Mouse (Mus musculus): ENCODE results near the gene Hyal1.

The Hyal1 gene

DNA sequence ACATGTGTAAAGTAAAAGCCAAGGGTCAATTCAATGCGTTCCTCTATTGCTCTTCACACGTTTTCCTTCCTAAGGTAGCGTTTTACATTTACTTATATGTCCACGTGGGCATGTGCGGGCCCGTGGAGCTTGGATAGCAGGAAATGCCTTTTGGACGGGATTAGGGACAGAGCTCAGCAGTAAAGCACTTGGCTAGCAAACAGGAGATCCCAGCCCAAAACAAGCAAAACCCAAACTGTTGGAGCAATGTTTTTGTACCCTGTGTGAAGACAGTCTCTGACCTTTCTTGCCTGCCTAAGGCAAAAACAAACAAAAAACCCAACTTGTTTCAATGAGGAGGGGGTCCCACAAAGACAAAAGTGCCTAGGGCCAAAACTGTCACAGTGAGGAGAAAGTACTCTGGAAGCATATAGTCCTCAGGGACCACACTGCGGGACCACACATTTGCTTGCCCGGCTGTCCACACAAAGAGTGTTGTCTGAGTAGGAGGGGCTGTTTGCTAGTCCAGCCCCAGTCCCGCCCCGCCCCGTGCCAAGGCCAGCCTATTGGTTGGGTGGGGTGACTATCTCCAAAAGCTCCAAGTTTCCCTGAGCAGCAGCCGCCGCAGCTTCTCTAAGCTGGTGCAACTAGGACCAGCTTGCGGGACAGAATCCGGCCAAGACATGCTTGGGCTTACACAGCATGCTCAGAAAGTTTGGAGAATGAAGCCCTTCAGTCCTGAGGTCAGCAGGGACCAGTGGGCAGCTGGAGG, at the start of gene Hyal1:
Gene Hyal1 (plus strand): TSS at position 571 of the 751 bp plus-strand sequence.
- no peak for DNase-seq

DNA sequence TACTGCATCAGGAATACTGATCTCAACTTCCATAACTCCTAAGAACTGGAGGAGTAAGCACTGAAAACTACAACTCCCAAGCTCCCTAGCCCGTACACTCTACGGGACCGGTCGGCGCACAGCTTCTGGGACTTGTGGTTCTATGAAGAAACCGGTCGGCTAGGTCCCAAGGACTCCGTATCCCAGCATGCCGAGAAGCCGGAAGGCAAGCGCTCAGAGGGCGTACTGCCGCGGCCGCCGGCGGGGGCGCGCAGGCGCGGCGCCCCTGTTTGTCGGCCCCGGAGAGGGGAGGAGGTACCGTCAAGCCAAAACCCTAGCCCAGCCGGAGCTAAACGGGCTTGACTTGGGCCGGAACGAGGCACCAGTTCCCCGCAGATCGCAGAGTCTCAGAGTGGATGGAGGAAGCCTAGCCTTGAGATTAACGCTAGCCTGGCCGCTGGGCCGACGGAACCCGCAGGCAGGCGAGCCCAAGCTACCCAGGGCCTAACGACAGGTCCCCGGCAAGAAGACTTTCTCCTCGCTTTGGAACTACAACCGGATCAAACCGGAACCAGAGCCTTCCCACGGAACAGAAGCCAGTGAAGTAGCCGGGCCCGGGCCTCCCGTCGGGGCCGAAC, 42.8 kb upstream of the Hyal1 start, which contains the start of gene Tmem115:
Gene Tmem115 (plus strand): TSS at position 155 of the 617 bp plus-strand sequence.
- peak; percentile 91 for DNase-seq

DNA sequence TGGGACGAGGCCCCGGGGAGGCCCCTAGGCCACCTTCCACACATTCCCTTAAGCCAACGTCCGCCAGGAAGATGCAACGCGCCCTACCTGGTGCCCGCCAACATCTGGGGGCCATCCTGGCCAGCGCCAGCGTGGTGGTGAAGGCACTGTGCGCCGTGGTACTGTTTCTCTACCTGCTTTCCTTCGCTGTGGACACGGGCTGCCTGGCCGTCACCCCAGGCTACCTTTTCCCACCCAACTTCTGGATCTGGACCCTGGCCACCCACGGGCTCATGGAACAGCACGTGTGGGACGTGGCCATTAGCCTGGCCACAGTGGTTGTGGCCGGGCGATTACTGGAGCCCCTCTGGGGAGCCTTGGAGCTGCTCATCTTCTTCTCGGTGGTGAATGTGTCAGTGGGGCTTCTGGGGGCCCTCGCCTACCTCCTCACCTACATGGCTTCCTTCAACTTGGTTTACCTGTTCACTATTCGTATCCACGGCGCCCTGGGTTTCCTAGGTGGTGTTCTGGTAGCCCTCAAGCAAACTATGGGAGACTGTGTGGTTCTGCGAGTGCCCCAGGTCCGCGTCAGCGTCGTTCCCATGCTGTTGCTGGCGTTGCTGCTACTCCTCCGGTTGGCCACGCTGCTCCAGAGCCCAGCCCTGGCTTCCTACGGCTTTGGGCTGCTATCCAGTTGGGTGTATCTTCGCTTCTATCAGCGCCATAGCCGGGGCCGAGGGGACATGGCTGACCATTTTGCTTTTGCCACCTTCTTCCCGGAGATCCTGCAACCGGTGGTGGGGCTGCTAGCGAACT, 42.1 kb upstream of the Hyal1 start:
- DNase-seq, result peak; percentile 45

DNA sequence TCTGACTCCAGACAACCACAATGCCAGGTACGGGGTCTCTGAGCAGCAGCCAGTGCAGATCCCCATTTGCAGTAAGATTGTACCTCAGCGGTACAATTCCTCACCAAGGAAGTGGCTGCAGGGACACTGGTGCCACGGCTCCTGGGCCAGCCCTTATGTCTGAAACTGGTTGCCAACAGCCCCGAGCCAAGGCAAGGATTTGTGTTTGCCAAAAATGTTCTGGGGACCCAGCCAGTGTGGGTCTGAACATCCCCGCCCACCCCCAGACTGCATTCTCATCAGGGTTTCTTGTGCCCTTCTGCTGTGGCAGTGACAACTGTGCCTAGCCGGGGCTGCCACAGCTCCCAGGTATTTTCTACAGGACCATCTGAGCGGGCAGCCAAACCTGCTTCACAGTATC, 38.5 kb upstream of the Hyal1 start:
- no peak for DNase-seq

DNA sequence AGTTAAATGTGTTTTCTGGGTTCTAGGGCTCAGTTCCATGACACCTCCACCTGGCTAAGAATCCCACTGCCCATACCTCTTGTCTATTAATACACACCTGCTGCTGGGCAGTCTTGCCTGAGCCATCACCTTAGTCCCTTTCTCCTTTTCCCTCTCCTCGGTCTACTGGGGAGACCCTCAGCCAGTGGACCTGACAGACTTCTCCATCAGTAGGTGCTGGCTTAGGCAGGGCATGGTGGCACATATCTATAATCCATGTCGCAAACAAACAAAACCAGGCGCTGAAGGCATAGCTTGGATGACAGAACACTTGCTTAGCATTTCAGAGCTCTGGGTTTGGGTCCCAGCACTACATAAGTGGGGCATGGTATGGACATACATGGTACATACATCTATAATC, 38.0 kb upstream of the Hyal1 start:
- no peak for DNase-seq

DNA sequence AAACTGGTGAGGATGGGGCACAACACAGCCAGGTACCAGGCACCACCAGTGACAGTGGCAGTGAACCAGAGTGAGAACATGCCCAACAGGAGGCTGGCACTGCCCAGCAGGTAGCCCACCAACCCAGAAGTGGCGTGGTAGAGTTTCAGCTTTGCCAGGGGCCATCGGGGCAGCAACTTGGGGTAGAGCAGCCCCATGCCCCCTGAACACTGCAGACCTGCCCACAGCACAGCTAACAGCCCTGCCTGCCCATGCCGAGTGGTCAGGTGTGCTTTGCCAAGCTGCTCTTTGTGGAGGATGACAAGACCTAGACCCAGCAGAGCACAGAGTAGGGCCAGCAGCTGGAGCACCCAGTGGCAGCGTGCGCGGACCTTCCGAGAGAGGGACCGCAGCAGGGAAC, 36.8 kb upstream of the Hyal1 start:
- DNase-seq, result no peak

DNA sequence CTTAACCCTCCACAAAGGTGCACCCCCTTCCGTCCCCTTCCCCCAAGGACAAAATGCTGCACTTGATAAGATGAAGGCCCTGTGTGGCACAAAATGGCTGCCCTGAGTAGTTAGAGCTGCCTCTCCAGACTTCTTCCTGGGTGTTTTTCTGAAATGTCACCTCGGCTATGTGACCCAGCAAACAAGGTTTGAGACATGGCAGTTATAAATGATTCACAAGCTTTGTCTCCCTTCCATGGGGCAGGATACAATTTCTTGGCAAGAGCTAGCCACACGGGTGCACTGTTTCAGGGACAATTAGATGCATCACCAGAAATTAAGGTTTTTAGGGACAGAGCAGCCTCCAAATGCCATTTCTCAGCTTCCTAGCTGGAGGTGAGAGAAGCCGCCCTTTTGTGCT, 36.3 kb upstream of the Hyal1 start:
- no peak for DNase-seq

DNA sequence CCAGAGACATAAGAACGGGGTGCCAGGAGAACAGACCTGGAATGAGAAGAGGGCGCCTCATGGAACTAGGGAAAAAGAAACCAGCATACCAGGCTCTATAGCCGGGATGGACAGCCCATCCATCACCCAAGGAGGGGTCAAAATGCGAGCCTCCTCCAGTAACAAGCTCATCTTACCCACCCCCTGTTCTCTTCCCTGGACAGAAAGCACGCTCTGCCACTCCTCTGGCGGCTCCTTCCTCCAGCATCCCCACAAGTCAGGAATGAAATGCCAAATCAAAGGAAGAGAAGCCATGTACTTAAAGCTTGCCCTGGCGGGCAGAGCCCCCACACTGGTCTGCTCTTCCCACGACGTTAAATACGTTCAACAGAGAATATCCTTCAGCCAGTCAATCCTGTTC, 35.7 kb upstream of the Hyal1 start:
- no peak for DNase-seq

DNA sequence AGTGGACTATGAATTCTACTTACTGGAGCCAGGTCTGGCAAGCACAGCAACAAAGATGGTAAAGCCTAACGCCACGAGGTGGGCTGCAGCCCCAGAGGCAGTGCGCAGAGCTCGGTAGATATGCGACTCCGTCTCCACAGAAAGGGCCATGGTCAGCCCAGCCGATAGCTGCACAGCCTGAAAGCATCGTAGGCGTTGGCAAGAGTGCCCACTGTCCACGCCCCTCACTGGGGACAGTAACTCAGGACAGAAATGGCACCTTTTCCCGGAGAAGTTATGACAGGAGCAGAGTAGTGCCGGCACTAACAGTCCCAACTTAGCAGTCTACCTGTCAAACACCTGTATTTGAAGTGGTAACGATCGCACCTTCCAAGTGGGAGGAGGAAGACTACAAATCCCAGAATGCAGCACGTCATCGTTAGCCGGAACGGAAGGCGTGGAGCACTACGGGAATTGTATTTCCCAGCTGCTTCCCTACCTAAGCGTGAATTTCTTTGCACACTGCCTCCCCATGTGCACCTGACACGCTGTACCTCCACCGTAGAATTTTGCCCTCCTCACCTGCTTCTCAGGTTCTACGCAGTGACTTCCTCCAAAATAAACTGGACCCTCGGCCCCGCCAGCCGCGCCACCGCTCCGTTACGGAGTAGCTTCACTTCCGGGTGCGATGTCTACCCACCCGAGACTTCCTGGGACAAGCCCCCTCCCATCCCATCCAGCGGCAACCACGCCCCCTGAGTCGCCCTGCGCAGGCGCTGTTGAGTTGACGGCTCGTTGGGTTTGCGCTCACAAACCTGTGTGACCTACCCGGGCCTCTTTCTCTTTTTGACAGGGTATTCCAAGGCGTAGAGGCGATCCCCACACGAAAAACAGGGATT, 35.0 kb upstream of the Hyal1 start, which contains the start of the genes Cyb561d2 and Nprl2:
Gene Cyb561d2 (minus strand): TSS at position 720 of the 878 bp plus-strand sequence.
Gene Nprl2 (plus strand): TSS at position 753 of the 878 bp plus-strand sequence.
- DNase-seq, result peak; percentile 92

DNA sequence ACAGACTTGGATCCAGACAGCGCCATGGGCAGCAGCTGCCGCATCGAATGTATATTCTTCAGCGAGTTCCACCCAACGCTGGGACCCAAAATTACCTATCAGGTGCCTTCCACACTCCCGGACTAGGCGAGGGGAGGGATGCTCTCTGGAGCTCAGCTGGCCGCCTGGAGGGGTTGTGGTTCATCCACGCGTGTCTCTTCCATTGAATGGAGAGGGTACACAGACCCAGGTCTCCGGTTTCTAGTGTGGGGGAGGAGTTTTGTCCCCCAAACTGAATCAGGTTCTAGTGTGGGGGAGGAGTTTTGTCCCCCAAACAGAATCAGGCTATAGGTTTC, 34.4 kb upstream of the Hyal1 start:
- no peak for DNase-seq

DNA sequence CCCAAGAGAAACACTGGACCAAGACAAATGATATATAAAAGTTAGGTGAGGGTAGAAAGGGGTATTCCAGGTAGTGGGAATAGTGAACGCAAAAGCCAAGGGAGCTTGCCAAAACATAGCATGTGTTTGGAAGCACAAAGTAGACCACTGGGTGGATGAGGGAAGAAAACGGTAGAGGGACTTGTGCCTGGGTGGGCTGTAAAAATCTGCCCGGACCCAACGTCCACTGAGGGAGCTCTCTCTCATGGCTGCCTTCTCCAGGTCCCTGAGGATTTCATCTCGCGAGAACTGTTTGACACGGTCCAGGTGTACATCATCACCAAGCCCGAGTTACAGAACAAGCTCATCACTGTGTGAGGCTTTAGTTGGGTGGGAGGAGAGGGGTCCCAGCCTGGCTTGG, 34.0 kb upstream of the Hyal1 start:
- no peak for DNase-seq

DNA sequence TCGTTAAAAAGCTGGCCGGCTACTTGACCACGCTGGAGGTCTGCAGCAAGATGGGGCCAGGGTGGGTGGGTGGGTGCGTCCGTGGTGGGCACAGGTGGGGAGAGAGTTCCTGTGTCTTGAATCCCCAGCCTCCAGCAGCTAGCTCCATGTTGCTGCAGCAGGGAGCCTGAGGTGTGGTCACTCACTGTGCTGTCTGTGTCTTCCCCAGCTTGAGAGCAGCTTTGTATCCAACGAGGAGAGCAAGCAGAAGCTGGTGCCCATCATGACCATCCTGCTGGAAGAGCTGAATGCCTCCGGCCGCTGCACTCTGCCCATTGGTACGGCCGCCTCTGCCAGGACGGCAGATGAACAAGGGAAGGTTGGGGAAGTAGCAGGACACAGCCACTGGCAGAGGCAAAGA, 33.4 kb upstream of the Hyal1 start:
- no peak for DNase-seq

DNA sequence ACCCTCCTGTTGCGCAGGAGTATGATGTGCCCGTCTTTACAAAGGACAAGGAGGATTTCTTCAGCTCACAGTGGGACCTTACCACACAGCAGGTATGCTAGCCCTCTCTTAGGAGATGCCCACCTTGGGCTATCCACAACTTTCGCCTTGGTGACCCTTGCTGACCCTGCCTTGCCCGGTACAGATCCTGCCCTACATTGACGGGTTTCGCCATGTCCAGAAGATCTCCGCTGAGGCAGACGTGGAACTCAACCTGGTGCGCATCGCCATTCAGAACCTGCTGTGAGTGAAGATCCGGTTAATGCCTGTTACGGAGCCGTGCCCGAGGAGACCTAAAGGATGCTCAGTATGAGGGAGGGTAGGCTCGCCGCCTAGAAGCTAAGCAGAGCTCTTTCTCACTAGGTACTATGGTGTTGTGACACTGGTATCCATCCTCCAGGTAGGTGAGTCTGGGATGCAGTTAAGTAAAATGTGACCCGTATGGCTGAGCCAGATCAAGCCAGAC, 32.5 kb upstream of the Hyal1 start:
- no peak for DNase-seq

DNA sequence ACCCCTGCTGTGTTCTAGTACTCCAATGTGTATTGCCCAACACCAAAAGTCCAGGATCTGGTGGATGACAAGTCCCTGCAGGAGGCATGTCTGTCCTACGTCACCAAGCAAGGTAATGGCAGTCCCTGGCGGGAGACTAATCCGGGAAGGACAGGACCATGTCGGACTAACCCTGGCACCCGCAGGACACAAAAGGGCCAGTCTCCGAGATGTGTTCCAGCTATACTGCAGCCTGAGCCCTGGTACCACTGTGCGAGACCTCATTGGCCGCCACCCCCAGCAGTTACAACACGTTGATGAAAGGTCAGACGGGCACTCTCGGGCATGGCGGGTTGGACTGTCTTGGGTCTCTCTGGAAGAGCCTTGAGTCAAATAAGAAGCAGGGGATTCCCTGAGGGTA, 32.0 kb upstream of the Hyal1 start:
- no peak for DNase-seq

DNA sequence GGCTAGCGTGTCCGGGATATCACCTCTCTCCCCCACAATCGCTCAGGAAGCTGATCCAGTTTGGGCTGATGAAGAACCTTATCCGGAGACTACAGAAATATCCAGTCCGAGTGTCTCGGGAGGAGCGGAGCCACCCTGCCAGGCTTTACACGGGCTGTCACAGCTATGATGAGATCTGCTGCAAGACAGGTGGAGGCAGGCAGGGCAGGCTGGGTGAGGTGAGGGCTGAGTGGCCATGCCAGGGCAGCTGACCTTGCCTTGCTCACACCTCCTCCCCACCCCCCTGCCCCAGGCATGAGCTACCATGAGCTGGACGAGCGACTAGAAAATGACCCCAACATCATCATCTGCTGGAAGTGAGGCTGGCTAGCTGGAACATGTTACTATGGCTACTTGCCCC, 31.5 kb upstream of the Hyal1 start:
- DNase-seq, result no peak

DNA sequence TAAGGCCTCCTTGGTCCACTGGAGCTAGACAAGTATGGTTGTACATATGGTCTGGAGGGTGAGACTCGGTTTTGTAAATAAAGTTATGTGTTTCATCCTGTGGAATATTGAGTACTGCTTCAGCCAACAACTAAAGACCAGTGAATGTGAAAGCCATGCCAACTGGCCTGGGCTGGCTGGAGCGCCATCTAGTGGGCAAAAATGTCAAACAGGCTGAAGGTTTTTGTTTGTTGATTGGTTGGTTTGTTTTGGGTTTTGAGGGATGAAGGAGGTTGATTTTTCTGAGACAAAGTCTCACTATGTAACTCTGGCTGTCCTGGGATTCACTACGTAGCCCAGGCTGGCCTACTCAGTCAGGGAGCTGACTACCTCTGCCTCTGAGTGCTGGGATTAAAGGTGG, 31.1 kb upstream of the Hyal1 start:
- DNase-seq, result peak; percentile 74

DNA sequence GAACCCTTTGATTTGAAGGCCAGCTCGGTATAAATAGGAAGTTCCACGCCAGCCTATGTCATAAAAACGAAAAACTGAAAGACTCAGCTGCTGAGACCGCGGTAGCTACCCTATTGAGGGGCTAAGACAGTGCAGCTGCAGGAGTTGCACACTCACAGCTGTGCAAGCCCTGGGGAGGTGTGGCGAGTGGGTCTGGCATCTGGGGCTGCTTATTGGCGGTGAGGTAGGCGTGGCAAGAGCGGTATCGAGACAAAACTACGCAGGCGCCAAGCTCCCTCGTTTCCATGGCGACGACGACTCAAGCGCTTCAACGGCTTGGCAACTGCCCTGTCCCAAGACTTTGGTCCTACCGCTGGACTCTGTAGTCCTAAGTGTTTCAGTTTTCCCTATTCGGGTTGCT, 29.7 kb upstream of the Hyal1 start, which contains the start of gene Zmynd10:
Gene Zmynd10 (plus strand): TSS at position 273 of the 400 bp plus-strand sequence.
- no peak for DNase-seq

DNA sequence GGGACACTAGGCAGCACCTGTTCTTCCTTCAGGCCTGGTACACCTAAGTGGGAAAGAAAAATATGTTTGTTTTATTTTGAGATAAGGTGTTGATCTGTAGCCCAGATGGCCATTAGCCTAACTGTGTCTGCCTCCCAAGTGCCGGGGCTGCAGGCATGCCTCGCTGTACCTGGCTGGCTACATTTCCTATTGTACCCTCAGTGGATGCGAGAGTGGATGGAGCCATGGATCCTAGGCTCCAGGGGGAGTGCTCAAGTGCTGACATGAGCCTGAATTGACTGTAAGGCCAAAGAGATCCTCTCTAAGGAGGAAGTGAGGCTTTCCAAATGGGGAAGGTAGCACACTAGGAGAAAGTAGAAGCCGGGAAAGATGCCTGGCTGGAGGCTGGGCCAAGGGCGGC, 28.8 kb upstream of the Hyal1 start:
- DNase-seq, result no peak

DNA sequence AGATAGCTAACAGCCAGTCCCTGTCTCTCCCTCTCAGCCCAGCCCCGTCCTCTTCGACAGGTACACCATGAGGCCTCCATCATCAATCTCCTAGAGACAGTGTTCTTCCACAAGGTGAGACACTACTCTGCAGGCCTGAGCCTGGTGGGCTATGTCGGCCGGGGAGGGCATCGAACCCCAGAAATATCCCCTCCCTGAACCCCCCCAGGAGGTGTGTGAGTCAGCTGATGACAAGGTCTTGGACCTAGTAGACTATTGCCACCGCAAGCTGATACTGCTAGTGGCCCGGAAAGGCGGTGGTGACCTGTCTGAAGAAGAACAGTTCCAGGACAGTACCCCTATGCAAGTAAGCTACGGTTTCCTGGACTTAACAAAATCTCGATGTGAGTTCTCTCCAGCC, 27.9 kb upstream of the Hyal1 start:
- DNase-seq, result no peak

DNA sequence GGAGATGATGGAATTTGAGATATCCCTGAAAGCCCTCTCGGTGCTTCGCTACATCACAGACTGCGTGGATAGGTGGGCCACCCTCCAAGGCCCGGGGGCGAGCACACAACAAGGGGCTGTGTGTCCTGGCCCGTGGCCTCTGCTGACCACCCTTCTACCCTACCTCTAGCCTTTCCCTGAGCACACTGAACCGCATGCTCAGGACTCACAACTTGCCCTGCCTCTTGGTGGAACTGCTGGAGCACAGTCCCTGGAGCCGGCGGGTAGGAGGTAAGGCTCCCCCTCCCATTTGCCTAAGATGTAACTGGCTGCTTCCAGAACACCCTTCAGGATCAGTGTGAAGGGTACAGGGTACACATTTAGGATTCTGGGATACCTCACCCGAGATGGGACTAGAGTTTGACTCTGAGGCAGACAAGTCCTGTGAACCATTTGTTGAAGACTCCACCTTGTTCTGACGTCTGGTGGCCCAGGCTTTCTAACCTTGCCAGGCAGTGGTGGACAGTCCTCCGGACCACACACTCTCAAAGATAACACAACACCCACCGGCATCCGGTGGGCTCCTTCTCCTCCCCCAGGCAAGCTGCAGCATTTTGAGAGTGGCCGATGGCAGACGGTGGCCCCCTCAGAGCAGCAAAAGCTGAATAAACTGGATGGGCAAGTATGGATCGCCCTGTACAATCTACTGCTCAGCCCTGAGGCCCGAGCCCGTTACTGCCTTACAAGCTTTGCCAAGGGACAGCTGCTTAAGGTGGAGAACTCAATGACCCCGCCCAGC, 27.2 kb upstream of the Hyal1 start:
- no peak for DNase-seq

DNA sequence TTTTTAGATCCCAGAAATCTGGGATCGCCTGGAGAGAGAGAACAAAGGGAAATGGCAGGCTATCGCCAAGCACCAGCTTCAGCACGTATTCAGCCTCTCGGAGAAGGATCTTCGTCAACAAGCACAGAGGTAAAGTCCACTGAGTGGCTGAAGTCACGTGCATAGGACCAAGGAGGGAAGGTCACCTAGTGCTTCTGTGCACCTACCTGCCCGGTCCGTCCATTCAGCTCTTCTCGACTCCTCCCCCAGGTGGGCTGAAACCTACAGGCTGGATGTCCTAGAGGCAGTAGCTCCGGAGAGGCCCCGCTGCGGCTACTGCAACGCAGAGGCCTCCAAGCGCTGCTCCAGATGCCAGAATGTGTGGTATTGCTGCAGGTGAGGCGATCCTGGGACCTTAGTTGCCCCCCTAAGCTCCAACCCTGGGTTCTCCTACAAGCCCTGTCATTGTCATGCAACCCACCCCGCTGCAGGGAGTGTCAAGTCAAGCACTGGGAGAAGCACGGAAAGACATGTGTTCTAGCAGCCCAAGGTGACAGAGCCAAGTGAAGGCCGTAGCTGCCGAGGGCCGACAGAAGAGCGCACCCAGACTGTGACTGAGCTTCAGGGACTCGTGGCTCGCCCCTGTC, 26.1 kb upstream of the Hyal1 start:
- DNase-seq, result no peak
